Mouse (Mus musculus) bone marrow, adult 2 months (tissue): ENCODE data around the gene Rpl37.

Experiments used
- CTCF ChIP-seq: fragments of 200-500 bp; IDR thresholded peaks from 2 replicates; pipeline ENCODE4 v1.5.1; 2011; ENCODE audit warnings: low read length, control low read depth; ENCODE audit not compliant: control insufficient read depth, insufficient read depth
- POLR2A ChIP-seq: fragments of 200-500 bp; IDR thresholded peaks from 2 replicates; pipeline ENCODE4 v1.6.1; 2011; ENCODE audit warnings: low read depth, mild to moderate bottlenecking, control low read depth, low read length, borderline replicate concordance; ENCODE audit not compliant: control insufficient read depth

DNA sequence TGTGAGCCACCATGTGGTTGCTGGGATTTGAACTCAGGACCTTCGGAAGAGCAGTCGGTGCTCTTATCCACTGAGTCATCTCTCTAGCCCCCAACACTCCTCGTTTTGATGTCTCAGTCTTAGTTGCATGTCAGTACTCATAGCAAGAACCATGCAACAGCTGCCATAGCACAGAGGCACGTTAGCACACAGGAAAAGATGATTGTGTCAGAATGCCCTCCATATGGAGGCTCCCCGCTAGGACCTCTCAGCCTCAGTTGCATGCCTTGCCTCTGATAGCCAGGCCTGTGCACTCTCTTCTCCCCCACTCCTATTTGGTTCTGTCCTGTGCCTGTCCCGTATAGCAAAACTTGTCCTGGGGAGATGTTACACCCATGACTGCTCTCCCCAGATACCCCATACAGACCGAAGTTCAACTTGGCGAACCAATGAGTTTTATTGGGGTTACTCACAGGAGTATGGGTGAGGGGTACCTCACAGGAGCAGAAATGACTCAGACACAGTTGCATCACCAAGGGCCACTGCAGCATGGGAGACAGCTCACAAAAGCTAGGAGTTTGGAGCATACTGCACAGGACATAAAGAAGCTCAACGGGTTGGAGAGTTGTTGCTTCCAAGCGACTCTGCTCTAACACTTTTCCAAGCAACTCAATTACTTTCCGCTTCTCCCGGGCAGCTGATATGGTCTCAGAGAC, 12.8 kb downstream of the Rpl37 start:
- TF ChIP-seq CTCF, result no peak
- no peak for TF ChIP-seq POLR2A
